Mouse (Mus musculus): Measurements from ENCODE around the gene Scaper.
A peak's percentile ranks its signal among the peaks of the same experiment; 100 is the strongest.

The Scaper gene

DNA sequence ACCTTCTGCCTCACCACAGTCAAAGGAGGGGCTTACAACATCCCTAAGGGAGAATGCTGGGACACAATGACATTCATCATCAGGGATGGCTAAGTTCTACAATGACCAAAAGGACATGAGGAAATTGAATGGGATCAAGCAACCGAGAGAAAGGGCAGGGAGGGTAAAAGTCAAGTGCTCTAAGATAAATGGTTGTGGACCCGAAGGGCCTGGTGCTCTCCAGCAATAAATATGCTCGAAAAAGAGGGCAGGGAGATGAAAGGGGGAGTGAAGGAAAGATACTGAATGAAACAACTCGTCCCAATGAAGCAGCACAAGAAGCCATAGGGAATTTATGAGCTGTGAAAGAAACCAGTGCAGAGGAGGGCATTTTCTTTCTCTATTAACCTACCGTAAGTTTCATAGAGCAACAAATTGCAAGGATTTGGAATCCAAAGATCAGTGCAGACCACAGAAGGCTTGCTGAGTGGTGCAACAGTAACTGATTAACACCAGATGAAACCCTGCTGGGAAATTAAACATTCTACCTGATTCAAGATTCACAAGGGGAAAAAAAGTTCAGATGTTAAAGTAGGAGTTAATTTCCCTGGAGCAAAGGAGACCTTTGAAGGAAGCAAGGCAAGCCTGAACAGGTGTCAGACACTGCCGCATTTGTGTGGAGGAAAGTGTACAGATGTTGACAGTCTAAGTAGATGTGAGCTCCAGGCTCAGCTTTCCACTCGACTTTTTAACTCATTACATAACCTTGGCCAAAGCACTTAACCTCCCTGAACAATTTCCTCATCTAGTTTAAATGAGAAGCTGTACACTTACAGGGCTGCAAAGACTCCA is 329.0 kb downstream of the Scaper start:
- DNase-seq (ENCODE audit: low read depth, low spot score) = no peak

DNA sequence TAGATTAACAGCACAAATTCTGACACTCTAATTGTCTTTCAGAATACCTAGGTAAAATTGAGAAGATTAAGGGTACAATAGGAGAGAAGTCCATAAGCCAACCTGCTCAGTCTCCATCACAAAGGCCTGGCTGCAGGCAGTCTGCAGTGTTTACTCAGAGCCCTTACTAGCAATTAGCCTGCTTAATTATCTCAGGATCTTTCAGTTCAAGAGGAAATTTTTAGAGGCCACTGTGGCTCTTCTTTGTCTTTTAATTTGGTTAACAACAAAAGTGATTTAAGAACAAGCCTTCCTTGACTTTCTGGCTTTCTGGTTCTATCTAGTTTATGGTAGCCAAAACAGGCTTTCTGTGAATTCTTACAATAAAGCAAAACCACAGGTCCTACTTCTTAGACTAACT is 339.3 kb downstream of the Scaper start:
- no peak for DNase-seq (ENCODE audit: low read depth, low spot score)

DNA sequence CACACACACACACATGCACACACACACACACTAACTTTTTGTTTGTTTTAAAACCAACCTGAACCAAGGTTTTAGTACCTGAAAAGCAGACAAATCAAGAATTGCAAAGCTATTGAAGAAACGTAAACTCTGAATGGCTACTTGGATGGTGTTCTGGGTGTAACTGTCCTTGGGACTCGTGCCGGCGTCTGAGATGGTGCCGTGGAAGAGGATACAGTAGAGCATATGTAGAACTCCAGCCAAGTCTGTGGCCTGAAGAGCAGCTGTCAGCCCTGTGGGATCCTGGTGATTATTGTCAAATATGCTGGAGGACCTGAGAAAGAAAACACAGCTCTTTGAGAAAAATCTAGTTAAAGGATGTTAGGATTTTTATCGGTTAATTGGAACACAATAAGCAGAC is 351.8 kb downstream of the Scaper start:
- no peak for DNase-seq (ENCODE audit: low read depth, low spot score)

DNA sequence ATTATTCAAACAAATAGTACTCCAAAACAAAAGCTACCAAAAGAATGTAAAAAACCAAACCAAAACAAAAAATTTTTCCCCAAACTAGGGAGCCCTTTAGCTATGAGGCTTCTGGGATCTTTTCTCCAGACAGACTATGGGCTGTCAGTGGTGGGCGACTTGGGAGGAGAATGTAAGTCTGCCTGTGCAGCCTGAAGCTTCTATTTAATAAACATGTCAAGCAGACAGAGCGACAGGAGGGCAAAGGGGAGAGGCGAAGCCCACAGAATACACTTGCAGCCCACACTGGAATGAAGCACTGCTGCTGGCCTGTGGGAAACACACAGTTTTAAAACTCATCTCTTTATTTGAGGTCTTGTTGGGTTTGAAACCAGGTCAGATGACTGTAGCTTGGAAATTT is 356.5 kb downstream of the Scaper start:
- no peak for DNase-seq (ENCODE audit: low read depth, low spot score)

DNA sequence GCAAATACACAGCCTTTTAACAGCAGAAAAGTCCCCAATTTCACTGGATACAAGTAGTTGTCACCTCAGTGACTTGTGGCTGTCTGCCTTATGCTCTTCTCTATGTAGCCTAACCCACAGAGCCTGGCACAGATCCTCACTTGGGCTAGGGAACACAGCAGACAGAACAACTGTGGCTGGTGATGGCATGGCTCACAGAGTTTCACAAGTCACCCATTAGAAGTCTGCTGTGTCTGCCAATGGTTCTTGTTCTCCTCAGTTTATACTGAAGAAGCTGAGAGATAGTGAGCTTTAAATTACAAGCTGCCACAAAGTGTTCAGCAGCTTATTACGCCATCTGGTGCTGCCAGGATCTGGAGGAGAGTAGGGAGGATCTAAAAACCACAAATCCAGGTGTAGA is 361.3 kb downstream of the Scaper start:
- peak; percentile 17 for DNase-seq (ENCODE audit: low read depth, low spot score)

DNA sequence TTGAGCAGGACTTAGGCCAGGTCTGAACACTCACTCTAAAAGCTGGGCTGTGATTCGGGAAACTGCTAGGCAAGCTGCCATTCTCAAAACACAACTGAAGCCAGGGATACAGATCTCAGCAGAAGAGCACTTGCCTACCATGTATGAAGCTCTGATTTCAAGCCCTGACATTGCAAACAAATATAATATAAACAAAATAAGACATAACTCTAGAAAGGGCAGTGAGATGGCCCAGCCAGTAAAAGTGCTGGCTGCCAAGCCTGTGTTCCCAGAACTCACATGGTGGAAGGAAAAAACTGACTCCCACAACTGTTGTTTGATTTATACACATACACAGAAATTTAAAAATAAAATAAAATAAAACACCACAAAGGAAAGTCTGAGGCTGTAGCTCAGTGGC is 366.8 kb downstream of the Scaper start:
- no peak for DNase-seq (ENCODE audit: low read depth, low spot score)

DNA sequence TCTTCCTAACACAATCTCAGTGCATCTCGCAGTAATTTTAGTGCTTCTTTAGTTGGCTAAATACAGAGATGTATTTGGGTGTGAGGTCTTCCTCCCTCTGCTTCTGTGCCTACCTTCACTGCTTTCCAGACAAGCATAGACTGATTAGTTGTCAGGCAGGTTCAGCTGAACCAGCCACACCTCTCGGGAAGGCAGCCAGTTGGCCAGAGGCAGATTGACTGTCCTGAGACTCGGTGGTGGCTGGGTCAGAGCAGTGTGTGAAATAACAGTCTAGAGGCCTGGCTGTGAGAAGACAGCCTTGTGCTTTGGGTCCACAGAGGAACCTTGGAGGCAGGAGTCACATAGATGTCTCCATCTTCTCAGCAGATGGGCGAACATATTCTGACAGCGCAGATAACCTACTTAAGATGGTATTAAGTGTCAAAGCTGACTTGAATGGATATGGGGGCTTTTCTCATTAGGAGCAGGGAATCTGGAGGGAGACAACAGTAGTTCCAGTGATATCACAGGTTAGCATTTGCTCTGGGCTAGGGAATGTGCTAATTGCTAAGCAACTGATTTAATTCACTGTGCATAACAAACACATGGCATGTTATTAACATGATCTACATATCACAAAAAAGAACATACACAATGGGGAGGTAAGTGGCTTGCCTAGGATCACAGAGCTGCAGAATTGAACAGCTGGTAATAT is 369.3 kb downstream of the Scaper start:
- no peak for DNase-seq (ENCODE audit: low read depth, low spot score)

DNA sequence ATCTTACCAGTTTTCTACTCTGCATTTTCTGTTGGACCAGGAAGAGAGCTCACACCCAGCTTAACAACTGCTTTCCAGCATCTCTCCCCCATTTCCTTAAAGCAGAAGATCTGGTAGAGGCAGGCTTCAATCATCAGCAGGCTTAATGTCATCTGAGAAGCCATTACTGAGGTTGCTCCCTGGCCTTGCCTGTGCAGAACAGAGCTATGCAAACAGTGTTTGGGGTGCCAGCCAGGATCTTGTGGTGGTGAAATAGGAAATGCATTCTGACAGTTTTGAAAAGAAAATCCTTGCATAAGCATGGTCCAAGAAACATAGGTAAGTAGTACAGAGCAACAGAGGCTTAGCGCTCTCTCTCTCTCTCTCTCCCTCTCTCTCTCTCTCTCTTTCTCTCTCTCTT is 377.0 kb downstream of the Scaper start:
- DNase-seq (ENCODE audit: low read depth, low spot score) = no peak

DNA sequence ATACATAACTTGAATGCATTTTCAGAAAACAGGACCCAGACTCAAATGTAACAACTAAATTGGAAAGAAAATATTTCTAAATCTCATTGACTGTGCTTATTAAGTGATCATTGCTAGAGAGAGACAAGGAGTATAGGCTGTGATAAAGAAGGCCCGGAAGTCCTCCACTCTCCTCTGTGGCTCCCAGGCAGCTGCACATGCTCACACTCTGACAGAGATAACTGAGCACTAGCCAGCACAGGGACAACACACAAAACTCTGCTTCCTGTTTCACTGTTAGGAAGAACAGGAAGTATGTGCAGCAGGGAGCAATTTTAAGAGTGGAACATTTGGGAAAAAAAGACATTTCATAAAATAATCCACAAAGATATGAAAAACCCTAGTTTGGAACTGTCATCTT is 382.9 kb downstream of the Scaper start:
- no peak for DNase-seq (ENCODE audit: low read depth, low spot score)

DNA sequence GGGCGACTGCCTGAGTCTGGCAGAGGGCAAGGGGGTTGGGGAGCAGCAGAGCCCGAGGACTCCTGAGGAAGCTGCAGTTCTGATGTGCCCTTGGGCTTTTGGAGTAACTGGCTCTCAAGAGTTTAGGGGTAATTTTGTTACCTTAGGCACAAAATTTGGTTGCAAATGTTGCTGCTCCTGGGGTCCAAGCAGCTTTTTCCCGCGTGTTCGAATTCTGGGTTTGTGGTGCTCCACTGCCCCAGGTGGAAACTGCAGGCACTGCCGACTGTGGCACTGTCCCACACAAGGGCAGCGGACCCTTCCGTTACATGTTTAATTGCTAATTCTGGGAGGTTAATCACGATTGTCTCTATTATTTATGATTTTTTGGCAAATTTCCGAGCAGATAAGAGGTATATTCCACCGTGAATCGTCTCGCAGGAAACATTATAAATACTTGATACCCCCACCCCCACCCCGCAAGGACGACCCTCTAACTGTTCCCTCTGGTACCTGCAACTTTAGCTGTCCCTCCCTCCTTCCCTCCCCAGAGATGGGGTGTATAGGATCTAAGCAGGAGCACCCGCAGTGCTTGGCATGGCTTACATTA is 388.5 kb downstream of the Scaper start:
- no peak for DNase-seq (ENCODE audit: low read depth, low spot score)

DNA sequence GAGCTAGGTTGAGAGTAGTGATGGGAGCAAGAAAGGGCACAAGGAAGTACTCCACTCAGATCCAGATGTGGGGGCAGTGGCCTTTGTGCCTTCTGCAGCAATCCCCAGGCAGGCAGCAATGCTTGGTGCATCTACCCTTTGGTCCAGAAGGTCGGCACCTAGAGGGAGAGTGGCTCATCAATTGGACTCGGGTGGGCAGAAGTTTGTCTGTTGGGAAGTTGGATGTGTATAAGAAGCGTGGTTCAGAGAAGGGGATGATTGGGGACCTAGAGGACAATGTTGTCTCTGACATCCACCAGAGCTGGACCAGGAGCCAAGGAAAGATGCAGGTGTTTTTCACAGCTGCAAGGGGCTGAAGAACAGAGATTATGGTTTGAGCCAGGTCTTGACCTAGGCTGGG is 389.0 kb downstream of the Scaper start:
- no peak for DNase-seq (ENCODE audit: low read depth, low spot score)

DNA sequence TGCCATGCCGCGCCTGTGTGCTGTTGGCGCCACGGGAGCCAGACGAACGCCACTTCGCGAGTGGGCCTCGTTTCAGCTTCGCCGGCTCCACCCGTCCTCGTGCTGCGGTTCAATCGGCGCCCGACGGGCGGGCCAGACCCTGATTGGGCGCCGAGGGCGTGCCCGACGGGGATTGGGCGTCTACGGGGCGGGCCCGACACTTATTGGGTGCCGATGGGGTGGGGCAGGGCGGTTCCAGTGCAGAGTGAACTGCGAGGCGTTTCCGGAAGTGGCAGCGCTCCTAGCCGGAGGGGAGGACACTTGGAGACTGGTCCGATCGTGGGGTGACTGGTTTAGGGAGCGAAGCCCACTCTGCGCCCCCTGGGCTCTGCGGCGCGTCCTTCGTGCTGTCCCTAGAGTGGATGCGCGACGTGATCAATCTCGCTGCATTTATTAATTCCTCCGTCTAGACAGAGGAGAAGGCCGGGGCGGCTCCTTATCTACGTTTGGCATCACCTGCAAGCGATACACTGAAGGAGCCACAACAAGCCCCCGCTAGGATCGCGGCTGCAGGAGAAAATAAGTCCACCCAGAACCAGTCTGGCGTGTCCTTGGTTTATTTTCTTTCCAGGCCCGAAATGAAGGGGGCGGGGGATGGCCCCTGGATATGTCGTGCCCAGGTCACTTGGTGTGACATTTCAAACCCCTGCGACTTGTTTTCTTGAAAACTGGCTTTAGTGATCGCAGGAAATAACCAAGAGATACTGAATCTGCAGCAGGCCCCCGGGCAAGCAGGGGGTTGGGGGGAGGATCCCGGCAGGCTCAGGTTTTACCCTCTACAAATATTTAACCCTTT is 391.5 kb downstream of the Scaper start:
- DNase-seq (ENCODE audit: low read depth, low spot score) = no peak

DNA sequence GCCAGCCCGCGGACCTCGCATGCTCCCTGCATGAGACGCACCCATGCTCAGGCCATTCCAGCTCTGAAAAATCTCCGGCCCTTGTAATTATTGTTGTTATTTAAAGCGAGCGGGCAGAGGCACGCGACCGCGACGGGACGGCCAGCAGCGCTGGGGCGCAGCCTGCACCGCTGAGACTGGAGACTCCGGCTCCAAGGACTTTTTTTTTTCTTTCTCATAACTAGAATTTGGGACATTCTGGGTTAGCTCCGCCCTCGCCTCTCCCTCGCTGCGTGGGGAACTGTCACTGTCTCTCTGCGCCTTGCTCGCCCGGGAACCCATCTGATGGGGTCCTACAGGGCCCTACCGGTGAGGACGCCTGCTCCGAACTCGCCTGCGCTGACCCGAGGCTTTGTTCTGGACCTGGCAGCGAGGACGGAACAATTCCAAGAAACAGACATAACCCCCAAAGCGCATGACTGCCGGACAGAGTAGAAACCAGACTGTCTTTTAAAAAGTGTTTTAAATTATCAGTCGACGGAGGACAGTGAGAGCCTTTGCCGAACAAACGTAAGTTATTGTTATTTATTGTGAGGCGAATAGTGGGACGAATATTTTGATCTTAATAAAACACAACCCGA is 392.3 kb downstream of the Scaper start:
- no peak for DNase-seq (ENCODE audit: low read depth, low spot score)

DNA sequence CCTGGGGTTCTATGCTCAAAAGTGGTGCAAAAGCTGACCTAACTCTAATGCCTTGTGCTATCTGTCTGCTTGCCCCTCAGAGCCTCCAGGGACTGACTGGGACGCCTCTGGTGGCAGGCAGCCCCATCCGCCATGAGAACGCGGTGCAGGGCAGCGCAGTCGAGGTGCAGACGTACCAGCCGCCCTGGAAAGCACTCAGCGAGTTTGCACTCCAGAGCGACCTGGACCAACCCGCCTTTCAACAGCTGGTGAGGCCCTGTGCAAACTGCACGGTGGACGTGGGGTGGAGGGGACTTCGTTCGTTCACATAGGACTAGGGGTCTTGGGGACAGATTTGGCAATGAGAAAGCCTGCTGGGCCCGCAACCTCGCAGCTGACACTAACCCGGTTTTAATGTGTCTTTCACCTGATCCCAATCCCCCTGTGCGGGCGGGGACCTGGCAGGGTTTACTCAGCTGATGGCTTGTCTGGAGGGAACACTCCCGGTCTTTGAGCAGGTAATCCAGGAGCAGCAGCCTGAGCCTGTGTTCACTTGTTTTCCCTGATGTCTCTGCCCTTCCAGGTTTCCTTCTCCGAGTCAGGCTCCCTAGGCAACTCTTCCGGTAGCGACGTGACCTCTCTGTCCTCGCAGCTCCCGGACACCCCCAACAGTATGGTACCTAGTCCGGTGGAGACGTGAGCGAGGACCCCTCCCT is 392.9 kb downstream of the Scaper start:
- DNase-seq (ENCODE audit: low read depth, low spot score) = no peak

DNA sequence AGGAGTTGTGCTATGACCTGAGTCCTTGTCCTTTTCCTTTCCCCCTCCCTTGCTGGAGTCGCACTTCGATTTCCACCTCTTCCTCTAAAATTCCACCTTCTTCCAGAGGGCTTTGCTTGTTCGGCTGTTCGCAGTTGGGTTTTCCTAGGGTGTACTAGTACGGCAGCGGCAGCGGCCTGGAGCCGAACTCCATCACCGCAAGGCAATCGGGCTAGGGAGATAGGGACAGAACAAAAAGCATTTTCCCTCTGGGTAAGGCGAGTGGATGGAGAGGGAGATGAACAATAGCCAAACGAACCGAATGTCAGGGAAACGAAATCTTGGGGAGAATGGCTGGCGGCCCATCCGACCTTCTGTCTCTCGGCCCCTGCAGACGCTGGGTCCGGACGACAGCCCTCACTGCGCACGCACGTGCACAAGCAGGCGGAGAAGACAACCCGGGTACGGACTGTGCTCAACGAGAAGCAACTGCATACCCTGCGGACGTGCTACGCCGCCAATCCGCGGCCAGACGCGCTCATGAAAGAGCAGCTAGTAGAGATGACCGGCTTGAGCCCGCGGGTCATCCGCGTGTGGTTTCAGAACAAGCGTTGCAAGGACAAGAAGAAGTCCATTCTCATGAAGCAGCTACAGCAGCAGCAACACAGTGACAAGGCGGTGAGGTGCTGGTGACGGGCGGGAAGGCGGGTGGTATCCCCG is 394.1 kb downstream of the Scaper start:
- no peak for DNase-seq (ENCODE audit: low read depth, low spot score)

DNA sequence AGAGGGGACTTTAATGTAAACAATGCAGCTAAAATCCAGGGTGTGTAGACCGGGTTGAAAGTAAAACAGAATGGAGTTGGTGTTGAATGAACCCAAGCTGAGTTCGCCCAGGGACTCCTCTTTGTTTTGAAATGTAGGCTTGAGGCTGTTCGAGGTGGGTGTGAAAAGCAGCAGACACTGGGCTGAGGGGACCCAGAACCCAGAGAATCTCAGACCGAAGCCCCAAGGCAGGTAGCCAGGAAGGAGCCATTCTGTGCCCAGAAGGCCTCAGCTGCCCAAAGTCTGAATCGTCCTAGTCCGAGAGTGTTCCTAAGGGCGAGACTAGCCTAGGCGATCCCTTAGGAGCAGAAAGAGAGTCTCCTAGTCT is 394.6 kb downstream of the Scaper start:
- DNase-seq (ENCODE audit: low read depth, low spot score) = no peak

DNA sequence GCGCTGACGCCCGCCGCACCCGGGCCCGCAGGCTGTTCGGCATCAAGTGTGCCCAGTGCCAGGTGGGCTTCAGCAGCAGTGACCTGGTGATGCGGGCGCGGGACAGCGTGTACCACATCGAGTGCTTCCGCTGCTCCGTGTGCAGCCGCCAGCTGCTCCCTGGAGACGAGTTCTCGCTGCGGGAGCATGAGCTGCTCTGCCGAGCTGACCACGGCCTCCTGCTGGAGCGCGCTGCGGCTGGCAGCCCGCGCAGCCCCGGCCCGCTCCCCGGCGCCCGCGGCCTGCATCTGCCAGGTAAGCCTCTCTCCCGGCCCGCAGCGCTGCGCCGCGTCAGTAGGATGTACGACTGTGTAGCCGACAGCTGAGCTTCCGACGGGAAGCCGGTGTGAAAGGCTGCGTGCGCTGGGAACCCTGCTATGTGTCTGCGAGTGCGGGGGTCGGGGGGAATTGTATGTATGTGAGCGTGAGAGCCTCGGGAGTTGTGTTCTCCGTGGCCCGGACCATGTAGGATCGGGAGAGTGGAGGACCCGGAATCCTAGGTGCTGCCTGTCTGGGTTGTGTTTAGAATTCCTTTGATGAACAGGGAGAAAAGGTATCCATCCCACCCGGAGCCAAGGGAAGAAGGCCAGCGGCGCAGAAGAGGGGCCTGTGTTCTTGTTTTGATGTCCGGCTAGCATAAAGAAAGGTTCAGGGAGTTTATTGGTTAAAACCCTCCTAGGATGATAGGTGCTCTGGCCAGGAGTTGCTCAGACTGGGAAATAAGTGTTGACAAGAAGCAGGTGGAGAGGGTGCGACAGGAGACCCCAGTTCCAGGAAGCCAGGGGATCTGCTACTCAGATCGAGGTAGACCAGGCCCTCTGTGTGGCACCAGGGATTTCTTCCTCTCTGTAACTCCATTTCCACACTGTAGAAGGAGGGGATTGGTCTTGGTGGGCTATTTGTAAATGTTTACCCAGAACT is 395.3 kb downstream of the Scaper start:
- no peak for DNase-seq (ENCODE audit: low read depth, low spot score)

DNA sequence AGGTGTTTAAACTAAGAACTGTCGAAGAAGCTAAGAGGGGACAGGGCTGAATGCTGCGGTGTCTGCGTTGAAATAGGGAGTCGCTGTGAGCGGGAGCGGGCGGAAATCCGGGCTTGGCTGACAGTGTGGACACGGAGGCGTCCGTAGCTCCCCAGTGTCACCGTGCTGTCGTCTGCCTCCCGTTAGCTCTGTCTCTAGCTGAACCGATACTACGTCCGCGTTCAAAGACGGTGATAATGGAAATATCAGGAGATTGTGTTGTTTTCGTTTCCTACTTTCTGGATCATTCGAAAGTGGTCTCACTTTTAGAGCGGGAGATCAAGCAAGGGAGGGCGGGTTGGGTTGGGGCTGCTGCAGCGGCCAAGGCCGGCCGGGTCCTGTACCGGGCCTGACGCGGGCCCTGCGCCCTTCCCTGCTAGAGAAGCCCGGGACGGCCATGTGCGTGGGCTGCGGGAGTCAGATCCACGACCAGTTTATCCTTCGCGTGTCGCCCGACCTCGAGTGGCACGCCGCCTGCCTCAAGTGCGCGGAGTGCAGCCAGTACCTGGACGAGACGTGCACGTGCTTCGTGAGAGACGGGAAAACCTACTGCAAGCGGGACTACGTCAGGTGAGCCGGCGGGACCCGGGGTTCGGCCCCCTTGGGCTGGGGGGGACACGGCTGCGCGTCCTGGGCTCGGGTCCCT is 396.1 kb downstream of the Scaper start:
- no peak for DNase-seq (ENCODE audit: low read depth, low spot score)

DNA sequence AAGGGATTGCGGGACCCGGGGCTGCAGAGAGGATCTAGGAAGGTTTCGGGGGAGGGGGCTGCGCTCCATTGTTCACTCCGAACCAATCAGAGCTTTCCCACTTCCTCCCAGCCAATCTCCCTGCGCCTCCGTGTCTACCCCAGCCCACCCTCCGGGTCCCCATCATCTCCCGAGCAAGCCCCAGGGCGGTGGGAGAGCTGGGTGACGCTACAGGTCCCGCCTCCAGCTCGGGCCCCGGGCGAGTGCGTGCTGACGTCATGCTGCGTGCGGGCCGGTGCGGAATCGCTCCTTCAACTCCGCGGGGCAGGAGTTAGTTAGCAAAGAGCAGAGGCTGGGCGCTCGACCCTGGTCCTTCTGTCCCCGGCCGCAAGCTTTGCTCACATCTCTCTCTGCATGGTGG is 397.0 kb downstream of the Scaper start:
- no peak for DNase-seq (ENCODE audit: low read depth, low spot score)
